In genomic region chr12:72834773-72835517, GRCm38 (mm10) we compare ENCODE assay signal across 10 mouse cellular contexts.
A peak's percentile ranks its signal among the peaks of the same experiment; 100 is the strongest.
DNase-seq lines count a peak whose midpoint lies in the region; ATAC-seq and TF ChIP-seq lines count a peak whose summit lies in the region.
"Had no signal": no experiment of that assay in that cellular context is flagged by ENCODE, and none has a peak within 500 bp of the region (broad histone marks: within the 10 kb centered on the region; RNA-seq: fewer than 3 reads in every experiment).

No protein-coding gene starts in this region.

- no peak overlapping the region for H3K9ac ChIP-seq in limb, embryonic 11.5 days (ENCODE audit: low read length)
- no peak overlapping the region for H3K9ac ChIP-seq in stomach, postnatal 0 days (ENCODE audit: low read length)

- H3K27ac ChIP-seq in testis, adult 2 months (ENCODE audit: control insufficient read depth, insufficient read depth, low read depth, low read length), result no peak overlapping the region
- H3K27ac ChIP-seq in limb, embryonic 11.5 days (replicated peaks; ENCODE audit: low read depth, low read length), result no peak overlapping the region
- no peak overlapping the region for H3K27ac ChIP-seq in stomach, postnatal 0 days (replicated peaks)

- no peak overlapping the region for H3K4me3 ChIP-seq in testis, adult 2 months (ENCODE audit: control insufficient read depth, low read depth, low read length)
- no peak overlapping the region for H3K4me3 ChIP-seq in limb, embryonic 11.5 days (ENCODE audit: low read depth, low read length)
- no peak overlapping the region for H3K4me3 ChIP-seq in stomach, postnatal 0 days (ENCODE audit: low read depth, low read length)

- TF ChIP-seq CTCF in testis, adult 2 months (IDR thresholded peaks at IDR 0.05; ENCODE audit: control insufficient read depth, insufficient read depth, insufficient replicate concordance, low read depth, low read length), result peak; percentile 82; the same call in 1 of the 2 replicates
- TF ChIP-seq CTCF in stomach, postnatal 0 days (IDR thresholded peaks at IDR 0.05; ENCODE audit: low read depth), result peak; percentile 53

- peak; percentile 44 for DNase-seq in embryo, embryonic 10 days (ENCODE audit: low spot score)
- no peak for DNase-seq in embryo, embryonic 9.5 days (ENCODE audit: extremely low spot score)
- no peak for DNase-seq in testis, postnatal 10 days (ENCODE audit: low spot score)
- peak; percentile 45 for DNase-seq in limb, embryonic 11.5 days (ENCODE audit: low spot score)
- DNase-seq in stomach, postnatal 0 days (ENCODE audit: low spot score), result no peak
- DNase-seq in left cerebral cortex, postnatal 36 days (ENCODE audit: low spot score in 2 of 2), result no peak
- DNase-seq in left cerebral cortex, adult 11 months (ENCODE audit: low spot score), result no peak
- DNase-seq: spleen, adult 18-20 months had no signal

- ATAC-seq in limb, embryonic 11.5 days (ENCODE audit: insufficient number of reproducible peaks, low FRiP score, low TSS enrichment, low read depth), result no peak
- peak; percentile 76 for ATAC-seq in stomach, postnatal 0 days (ENCODE audit: low FRiP score, low TSS enrichment)
- ATAC-seq: midbrain, embryonic 16.5 days had no signal

- no peak for TF ChIP-seq EP300 in stomach, postnatal 0 days (optimal IDR thresholded peaks at IDR 0.05)

- TF ChIP-seq POLR2A in testis, adult 2 months (IDR thresholded peaks at IDR 0.05; ENCODE audit: control insufficient read depth, low read depth, low read length), result no peak

- WGBS in limb, embryonic 11.5 days, result 75% methylated on average over 14 of the region's 14 CpGs
- 75% methylated on average over 14 of the region's 14 CpGs for whole genome bisulfite sequencing in stomach, postnatal 0 days

- H3K9me3 ChIP-seq in limb, embryonic 11.5 days (ENCODE audit: control insufficient read depth, low read length), result no peaks in the 10 kb centered on the region
- H3K9me3 ChIP-seq in stomach, postnatal 0 days (ENCODE audit: control insufficient read depth, low read length), result no peaks in the 10 kb centered on the region

- peaks cover 2% of the 10 kb centered on the region; the same call in 1 of the 2 replicates for H3K4me1 ChIP-seq in testis, adult 2 months (ENCODE audit: control insufficient read depth, insufficient read depth, low read length)
- no peaks in the 10 kb centered on the region for H3K4me1 ChIP-seq in limb, embryonic 11.5 days (ENCODE audit: control insufficient read depth, insufficient read depth, low read length)
- 0 out of 2 replicates have a peak, but pooled peaks cover 2% of the 10 kb centered on the region for H3K4me1 ChIP-seq in stomach, postnatal 0 days (replicated peaks; ENCODE audit: control insufficient read depth, insufficient read depth)

- intact Hi-C loops in left cerebral cortex, postnatal 36 days (cut with DNase I), result no loop called here

- H3K27me3 ChIP-seq in testis, adult 2 months (ENCODE audit: control insufficient read depth, insufficient read depth, low read length), result no peaks in the 10 kb centered on the region
- H3K27me3 ChIP-seq in limb, embryonic 11.5 days (ENCODE audit: control insufficient read depth, insufficient read depth, low read length), result peaks cover 18% of the 10 kb centered on the region
- no peaks in the 10 kb centered on the region for H3K27me3 ChIP-seq in stomach, postnatal 0 days (ENCODE audit: control insufficient read depth, insufficient read depth, low read length)

- H3K4me2 ChIP-seq in limb, embryonic 11.5 days (ENCODE audit: low read depth, severe bottlenecking), result no peak overlapping the region
- no peak overlapping the region for H3K4me2 ChIP-seq in stomach, postnatal 0 days (replicated peaks; ENCODE audit: low read depth)

- no peaks in the 10 kb centered on the region for H3K36me3 ChIP-seq in testis, adult 2 months (ENCODE audit: control insufficient read depth, insufficient read depth, low read length)
- H3K36me3 ChIP-seq in limb, embryonic 11.5 days (ENCODE audit: control insufficient read depth, insufficient read depth, low read length), result no peaks in the 10 kb centered on the region
- H3K36me3 ChIP-seq in stomach, postnatal 0 days (ENCODE audit: control insufficient read depth, insufficient read depth, low read length), result no peaks in the 10 kb centered on the region

Comparison
In these comparisons a context has a peak if more than half of its experiments do, and no peak if none do; other contexts are left out.
1. DNase-seq: peak in embryo, embryonic 10 days (single experiment) and limb, embryonic 11.5 days (single experiment); none in embryo, embryonic 9.5 days (single experiment), testis, postnatal 10 days (single experiment), stomach, postnatal 0 days (single experiment), left cerebral cortex, postnatal 36 days (0 of 2) and left cerebral cortex, adult 11 months (single experiment).